Mouse (Mus musculus) stomach, postnatal 0 days (tissue): ENCODE results near the gene Src.

Source experiments
- CTCF ChIP-seq: IDR thresholded peaks from 2 replicates; pipeline ENCODE4 v1.5.1; 2016; ENCODE audit warnings: antibody characterized with exemption, low read depth, mild to moderate bottlenecking, moderate library complexity
- EP300 ChIP-seq: optimal IDR thresholded peaks from 2 replicates; pipeline ENCODE3; 2016; ENCODE audit warnings: antibody characterized with exemption

DNA sequence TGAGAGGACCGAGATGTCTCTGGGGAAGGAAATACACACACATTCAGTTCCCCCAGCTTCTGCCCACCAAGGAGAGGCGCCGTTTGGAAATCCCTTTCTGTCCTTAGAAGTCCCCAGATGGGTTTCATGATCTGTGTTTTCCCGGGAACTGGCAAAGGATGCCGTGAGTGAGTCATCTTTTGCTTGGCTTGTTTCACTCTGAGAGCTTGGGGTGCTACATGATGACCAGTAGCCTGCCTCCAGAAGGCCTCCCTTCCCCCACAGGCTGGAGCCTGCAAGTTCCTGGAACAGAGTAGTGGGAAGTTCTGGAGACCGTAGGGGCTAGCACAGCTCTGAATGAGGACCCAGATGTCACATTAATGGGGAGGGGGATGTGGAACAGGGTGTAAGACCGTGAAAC lies 10.6 kb upstream of the Src start:
- TF ChIP-seq CTCF (no peak), EP300 (no peak)
